Mouse (Mus musculus) spleen, postnatal 14 days (tissue): Measurements from ENCODE around the gene Fxn.
"Not testable (repeated sequence)": the region's sequence is repeated elsewhere in the genome, so short reads cannot be mapped to it uniquely, and the experiment has no call there.

Source experiments
- DNase-seq, 2 experiments: peaks; one replicate each; pipeline ENCODE4 v3.0.0; 2021 to 2022; ENCODE audit warnings: low spot score in 2 of 2

The Fxn gene

GRCm38 (mm10) chr19:24241799-24242546, 38.4 kb downstream of the Fxn start:
- no peak for DNase-seq

GRCm38 (mm10) chr19:24241271-24241670, 39.1 kb downstream of the Fxn start:
- no peak for DNase-seq

- DNase-seq, result no peak
These were observed 42.4 kb downstream of the Fxn start for GRCm38 (mm10) chr19:24238011-24238410.

GRCm38 (mm10) chr19:24232356-24232755, 48.0 kb downstream of the Fxn start:
- DNase-seq, result not testable (repeated sequence)

- no peak for DNase-seq
These were observed 55.1 kb downstream of the Fxn start for GRCm38 (mm10) chr19:24225305-24225696.

- peak in 1 of 2 experiments; percentile 27 for DNase-seq
These were observed 55.7 kb downstream of the Fxn start, which contains the start of gene Tjp2 for GRCm38 (mm10) chr19:24224500-24225304. Tjp2 (minus strand) TSS chr19:24225030.

GRCm38 (mm10) chr19:24223851-24224251, 56.6 kb downstream of the Fxn start:
- DNase-seq, result no peak

GRCm38 (mm10) chr19:24221455-24221854, 59.0 kb downstream of the Fxn start:
- DNase-seq, result no peak

- DNase-seq, result no peak
These were observed 59.5 kb downstream of the Fxn start for GRCm38 (mm10) chr19:24220795-24221445.

- no peak for DNase-seq
These were observed 61.4 kb downstream of the Fxn start for GRCm38 (mm10) chr19:24219011-24219410.

- DNase-seq, result no peak
These were observed 62.1 kb downstream of the Fxn start for GRCm38 (mm10) chr19:24218291-24218690.

GRCm38 (mm10) chr19:24217851-24218250, 62.6 kb downstream of the Fxn start:
- no peak for DNase-seq

- no peak for DNase-seq
These were observed 63.6 kb downstream of the Fxn start for GRCm38 (mm10) chr19:24216771-24217170.

- DNase-seq, result no peak
These were observed 65.5 kb downstream of the Fxn start for GRCm38 (mm10) chr19:24214939-24215338.

GRCm38 (mm10) chr19:24213299-24213698, 67.1 kb downstream of the Fxn start:
- no peak for DNase-seq

- no peak for DNase-seq
These were observed 67.7 kb downstream of the Fxn start for GRCm38 (mm10) chr19:24212552-24213249.
